Mouse (Mus musculus) embryonic facial prominence, embryonic 11.5 days (tissue): Measurements from ENCODE around the gene Dnaaf1. TPM values are rescaled to one million over a fixed set of nuclear protein-coding genes. Genes with fewer than 3 reads are reported as not detected.
A peak's percentile ranks its signal among the peaks of the same experiment; 100 is the strongest.

Source experiments
- ATAC-seq: fragments of 200-750 bp; cut with Nextera tagmentation; replicated peaks from 2 replicates; pipeline ENCODE4 v1.8.0; 2017; ENCODE audit warnings: low read depth; ENCODE audit not compliant: insufficient number of reproducible peaks, low FRiP score, low TSS enrichment
- DNase-seq: peaks from one replicate; pipeline ENCODE4 v3.0.0-alpha.2; 2015; ENCODE audit warnings: low spot score
- H3K27ac ChIP-seq: fragments of 300-500 bp; sonication (generic); replicated peaks from 2 replicates; pipeline ENCODE4 v1.5.1; 2014; ENCODE audit warnings: mild to moderate bottlenecking, low read depth, low read length, control low read depth
- H3K27me3 ChIP-seq: fragments of 300-500 bp; sonication (generic); 2 replicates; pipeline ENCODE4 v1.6.1; 2014; ENCODE audit warnings: mild to moderate bottlenecking, low read length, moderate library complexity, mixed read lengths; ENCODE audit not compliant: control insufficient read depth, insufficient read depth
- H3K36me3 ChIP-seq: fragments of 300-500 bp; sonication (generic); replicated peaks from 2 replicates; pipeline ENCODE4 v1.6.1; 2014; ENCODE audit warnings: low read depth, mild to moderate bottlenecking, low read length, moderate library complexity, mixed read lengths; ENCODE audit not compliant: control insufficient read depth, insufficient read depth
- H3K4me1 ChIP-seq: fragments of 300-500 bp; sonication (generic); 2 replicates; pipeline ENCODE4 v1.6.1; 2014; ENCODE audit warnings: low read length, mixed read lengths; ENCODE audit not compliant: control insufficient read depth, insufficient read depth
- H3K4me2 ChIP-seq: fragments of 300-500 bp; sonication (generic); 2 replicates; pipeline ENCODE4 v1.6.1; 2014; ENCODE audit warnings: low read depth, mild to moderate bottlenecking, control low read depth, low read length, moderate library complexity
- H3K4me3 ChIP-seq: fragments of 300-500 bp; sonication (generic); 2 replicates; pipeline ENCODE4 v1.5.1; 2014; ENCODE audit warnings: low read depth, low read length, control low read depth
- H3K9ac ChIP-seq: fragments of 300-500 bp; sonication (generic); replicated peaks from 2 replicates; pipeline ENCODE4 v1.6.1; 2014; ENCODE audit warnings: mild to moderate bottlenecking, control low read depth, low read length
- H3K9me3 ChIP-seq: fragments of 300-500 bp; sonication (generic); replicated peaks from 2 replicates; pipeline ENCODE4 v1.6.1; 2016; ENCODE audit warnings: mild to moderate bottlenecking, low read length, inconsistent platforms, mixed read lengths; ENCODE audit not compliant: control insufficient read depth
- WGBS: fragments of 180-500 bp; shearing (Covaris S2); extraction: QIAGEN DNeasy Blood & Tissue Kit; methylation state at CpG from one replicate; pipeline ENCODE4 v1.1.7; 2014; 5-methylcytosine and 5-hydroxymethylcytosine counted together
- polyA plus RNA-seq: library from polyadenylated mRNA; unstranded; fragments of >200 nt; fragmentation: Nextera tagmentation; extraction: Ambion mirVana; gene quantifications from 2 replicates; pipeline ENCODE4 v1.2.1, GENCODE M21; 2014

The Dnaaf1 gene
- polyA plus RNA-seq, 1 experiment from 2014 or later: not detected

- Histone ChIP-seq H3K9ac (no peak overlapping the region), H3K9me3 (no peaks in the 10 kb centered on the region), H3K27ac (no peak overlapping the region), H3K4me1 (no peaks in the 10 kb centered on the region), H3K4me2 (no peak overlapping the region), H3K27me3 (no peaks in the 10 kb centered on the region), H3K4me3 (no peak overlapping the region), H3K36me3 (peaks cover 6% of the 10 kb centered on the region)
- no peak for ATAC-seq
- DNase-seq: no peak
- 73% methylated on average over 18 of the region's 18 CpGs for WGBS
Observed at GRCm38 (mm10) chr8:119547019-119547691, 27.9 kb upstream of the Dnaaf1 start.

GRCm38 (mm10) chr8:119548560-119549113 lies 26.4 kb upstream of the Dnaaf1 start:
- Histone ChIP-seq H3K27me3 (no peaks in the 10 kb centered on the region), H3K4me1 (no peaks in the 10 kb centered on the region), H3K4me3 (no peak overlapping the region), H3K36me3 (peaks cover 3% of the 10 kb centered on the region; the same call in 1 of the 2 replicates), H3K9ac (no peak overlapping the region), H3K9me3 (no peaks in the 10 kb centered on the region), H3K4me2 (no peak overlapping the region), H3K27ac (no peak overlapping the region)
- no peak for DNase-seq
- no peak for ATAC-seq
- WGBS: 80% methylated on average over 7 of the region's 7 CpGs

GRCm38 (mm10) chr8:119552967-119553366 lies 22.1 kb upstream of the Dnaaf1 start:
- no peak overlapping the region for H3K9ac ChIP-seq
- no peak for DNase-seq
- ATAC-seq: no peak
- no peaks in the 10 kb centered on the region for H3K9me3 ChIP-seq
- H3K4me3 ChIP-seq: no peak overlapping the region
- no peaks in the 10 kb centered on the region for H3K4me1 ChIP-seq
- H3K36me3 ChIP-seq: no peaks in the 10 kb centered on the region
- no peak overlapping the region for H3K27ac ChIP-seq
- H3K4me2 ChIP-seq: no peak overlapping the region
- 80% methylated on average over 2 of the region's 2 CpGs for WGBS
- no peaks in the 10 kb centered on the region for H3K27me3 ChIP-seq

- ATAC-seq (no peak), DNase-seq (no peak)
- Histone ChIP-seq H3K4me2 (no peak overlapping the region), H3K9me3 (no peaks in the 10 kb centered on the region), H3K27me3 (no peaks in the 10 kb centered on the region), H3K36me3 (no peaks in the 10 kb centered on the region), H3K4me3 (no peak overlapping the region), H3K4me1 (no peaks in the 10 kb centered on the region), H3K9ac (no peak overlapping the region), H3K27ac (no peak overlapping the region)
- WGBS: 91% methylated on average over 6 of the region's 6 CpGs
Observed at GRCm38 (mm10) chr8:119555861-119556260, 19.2 kb upstream of the Dnaaf1 start.

- no peak for DNase-seq
- Histone ChIP-seq H3K9ac (peak overlapping the region; percentile 13), H3K36me3 (no peaks in the 10 kb centered on the region), H3K4me2 (peak overlapping the region; percentile 40; the same call in 1 of the 2 replicates), H3K27me3 (no peaks in the 10 kb centered on the region), H3K27ac (no peak overlapping the region), H3K4me3 (peak overlapping the region; percentile 80; the same call in 1 of the 2 replicates), H3K4me1 (no peaks in the 10 kb centered on the region), H3K9me3 (no peaks in the 10 kb centered on the region)
- WGBS: 85% methylated on average over 9 of the region's 9 CpGs
- ATAC-seq: no peak
Observed at GRCm38 (mm10) chr8:119557132-119557531, 17.9 kb upstream of the Dnaaf1 start.

GRCm38 (mm10) chr8:119557821-119558602 lies 17.0 kb upstream of the Dnaaf1 start:
- Histone ChIP-seq H3K4me1 (no peaks in the 10 kb centered on the region), H3K4me2 (peak overlapping the region; percentile 40), H3K27me3 (no peaks in the 10 kb centered on the region), H3K4me3 (peak overlapping the region; percentile 80), H3K27ac (peak overlapping the region; percentile 60; the same call in 1 of the 2 replicates), H3K9me3 (no peaks in the 10 kb centered on the region), H3K36me3 (no peaks in the 10 kb centered on the region), H3K9ac (peak overlapping the region; percentile 88)
- ATAC-seq (peak; percentile 84), DNase-seq (peak; percentile 82)
- WGBS: under 1% methylated on average over 55 of the region's 55 CpGs

GRCm38 (mm10) chr8:119558603-119559401 lies 16.2 kb upstream of the Dnaaf1 start, which contains the start of gene Mbtps1:
Gene Mbtps1, minus strand, starts transcription at chr8:119558735.
- peaks cover 2% of the 10 kb centered on the region; the same call in 1 of the 2 replicates for H3K36me3 ChIP-seq
- ATAC-seq (peak; percentile 96), DNase-seq (peak; percentile 98)
- no peaks in the 10 kb centered on the region for H3K9me3 ChIP-seq
- H3K4me2 ChIP-seq: peak within 1 kb of the TSS; percentile 56
- H3K9ac ChIP-seq: peak within 1 kb of the TSS; percentile 88
- peak within 1 kb of the TSS; percentile 60; the same call in 1 of the 2 replicates for H3K27ac ChIP-seq
- no peaks in the 10 kb centered on the region for H3K4me1 ChIP-seq
- WGBS: 8% methylated on average over 56 of the region's 63 CpGs
- peak within 1 kb of the TSS; percentile 80 for H3K4me3 ChIP-seq
- H3K27me3 ChIP-seq: no peaks in the 10 kb centered on the region
